Mouse (Mus musculus) heart, adult 18-20 months (tissue): ENCODE measurements around the gene Slc35f2. TPM values are rescaled to one million over a fixed set of nuclear protein-coding genes. Genes with fewer than 3 reads are reported as not detected.

Experiments used
- DNase-seq, 2 experiments: peaks; one replicate each; pipeline ENCODE4 v3.0.0; 2021 to 2022; ENCODE audit warnings: mixed read lengths in 1 of 2
- total RNA-seq, 2 experiments: library from RNA; stranded (reverse); gene quantifications; 2 replicates each; pipeline ENCODE4 v1.2.3; 2021

Slc35f2 gene
- total RNA-seq, 2 experiments from 2014 or later: 0.15 TPM; not detected in 1

- peak; percentile 18 to 55 for DNase-seq
Measured at GRCm38 (mm10) chr9:53829081-53829865, 57.9 kb downstream of the Slc35f2 start.

- peak in 1 of 2 experiments; percentile 9 for DNase-seq
Measured at GRCm38 (mm10) chr9:53829866-53830209, 58.5 kb downstream of the Slc35f2 start.

- DNase-seq: no peak
Measured at GRCm38 (mm10) chr9:53835039-53835438, 63.7 kb downstream of the Slc35f2 start.

GRCm38 (mm10) chr9:53835976-53836375, 64.6 kb downstream of the Slc35f2 start:
- no peak for DNase-seq

- DNase-seq: no peak
Measured at GRCm38 (mm10) chr9:53838816-53839215, 67.5 kb downstream of the Slc35f2 start.

GRCm38 (mm10) chr9:53848548-53848947, 77.2 kb downstream of the Slc35f2 start:
- DNase-seq: no peak

- DNase-seq: no peak
Measured at GRCm38 (mm10) chr9:53849864-53850263, 78.5 kb downstream of the Slc35f2 start, which contains the start of gene Sln. TSS of gene Sln (plus strand) at chr9:53850164.

GRCm38 (mm10) chr9:53852158-53852557, 80.8 kb downstream of the Slc35f2 start:
- DNase-seq: peak in 1 of 2 experiments; percentile 3

GRCm38 (mm10) chr9:53853672-53854071, 82.3 kb downstream of the Slc35f2 start:
- no peak for DNase-seq

GRCm38 (mm10) chr9:53854525-53854924, 83.2 kb downstream of the Slc35f2 start:
- DNase-seq: no peak

GRCm38 (mm10) chr9:53857864-53858263, 86.5 kb downstream of the Slc35f2 start:
- peak; percentile 8 to 9 for DNase-seq

Other genes with a start within 250 kb of the Slc35f2 start
- gene Atm, start 234.8 kb upstream of the Slc35f2 start, total RNA-seq: 10 to 100 TPM in 1 of 2 experiments, 1 to 10 TPM in 1; 9.7 to 11.4 TPM
- gene Npat, start 234.5 kb upstream of the Slc35f2 start, total RNA-seq: 1 to 10 TPM; 5.1 to 5.3 TPM
- 100 to 1,000 TPM; 340 to 351 TPM for gene Acat1, start 161.2 kb upstream of the Slc35f2 start, total RNA-seq
- 10 to 100 TPM; 48.4 to 48.6 TPM for gene Cul5, start 101.5 kb upstream of the Slc35f2 start, total RNA-seq
- gene Rab39, start 65.3 kb upstream of the Slc35f2 start, total RNA-seq: under 1 TPM; 0.23 to 0.25 TPM
- 10 to 100 TPM; 81.9 to 86.0 TPM for gene Sln, start 78.6 kb downstream of the Slc35f2 start, total RNA-seq
- gene Elmod1, start 203.8 kb downstream of the Slc35f2 start, total RNA-seq: under 1 TPM in 1 of 2 experiments, not detected in 1; 0.21 TPM